Comparison of ENCODE assay signal across 8 mouse cellular contexts in genomic region chr19:43662176-43662967, GRCm38 (mm10). TPM values are rescaled to one million over a fixed set of nuclear protein-coding genes. Genes with fewer than 3 reads are reported as not detected.
DNase-seq lines count a peak whose midpoint lies in the region; ATAC-seq lines count a peak whose summit lies in the region.

No protein-coding gene starts in this region.

- no peaks in the 10 kb centered on the region for H3K9me3 ChIP-seq in heart, embryonic 15.5 days (replicated peaks)
- H3K9me3 ChIP-seq in hindbrain, embryonic 16.5 days (ENCODE audit: control insufficient read depth, low read length): no peaks in the 10 kb centered on the region

- H3K27ac ChIP-seq in heart, embryonic 15.5 days: no peak overlapping the region
- H3K27ac ChIP-seq in hindbrain, embryonic 16.5 days (ENCODE audit: low read depth, low read length): no peak overlapping the region

- no peak for DNase-seq in heart, adult 9 months (ENCODE audit: low spot score in 2 of 2)
- peak; percentile 76 for DNase-seq in embryo, embryonic 10.5 days (ENCODE audit: low spot score)
- DNase-seq in lung, postnatal 10 days: peak; percentile 50
- DNase-seq in spleen, postnatal 10 days (ENCODE audit: low spot score in 2 of 2): no peak
- DNase-seq in B cell, adult 2 months: no peak
- DNase-seq in ovary, postnatal 14 days (ENCODE audit: low spot score): no peak

- H3K27me3 ChIP-seq in heart, embryonic 15.5 days: no peaks in the 10 kb centered on the region
- H3K27me3 ChIP-seq in hindbrain, embryonic 16.5 days (replicated peaks; ENCODE audit: control insufficient read depth, insufficient read depth, low read length): no peaks in the 10 kb centered on the region

- 0 out of 2 replicates have a peak, but pooled peaks have one; percentile 44 for ATAC-seq in heart, embryonic 15.5 days (replicated peaks; ENCODE audit: insufficient number of reproducible peaks, insufficient read depth, low FRiP score, low read depth)
- ATAC-seq in hindbrain, embryonic 16.5 days: peak; percentile 67

- peaks cover 6% of the 10 kb centered on the region; the same call in 1 of the 2 replicates for H3K4me1 ChIP-seq in heart, embryonic 15.5 days (replicated peaks)
- no peaks in the 10 kb centered on the region for H3K4me1 ChIP-seq in hindbrain, embryonic 16.5 days (ENCODE audit: control insufficient read depth, insufficient read depth, low read depth, low read length)

- WGBS in heart, embryonic 15.5 days: 50% methylated on average over 19 of the region's 19 CpGs
- 40% methylated on average over 19 of the region's 19 CpGs for WGBS in hindbrain, embryonic 16.5 days

- peaks cover 17% of the 10 kb centered on the region for H3K36me3 ChIP-seq in heart, embryonic 15.5 days
- H3K36me3 ChIP-seq in hindbrain, embryonic 16.5 days (ENCODE audit: control insufficient read depth, insufficient read depth, low read length): peaks cover 11% of the 10 kb centered on the region

- H3K9ac ChIP-seq in heart, embryonic 15.5 days: no peak overlapping the region
- no peak overlapping the region for H3K9ac ChIP-seq in hindbrain, embryonic 16.5 days (ENCODE audit: low read depth, low read length)

- H3K4me3 ChIP-seq in heart, embryonic 15.5 days: no peak overlapping the region
- H3K4me3 ChIP-seq in hindbrain, embryonic 16.5 days (ENCODE audit: low read length): no peak overlapping the region

- no peak overlapping the region for H3K4me2 ChIP-seq in heart, embryonic 15.5 days
- H3K4me2 ChIP-seq in hindbrain, embryonic 16.5 days (ENCODE audit: low read length): no peak overlapping the region

RNA-seq across cellular contexts. Expression of gene Slc25a28, which starts 12.3 kb away (rescaled TPM):
- polyA plus RNA-seq in heart, embryonic 15.5 days (2015; fragmentation: Nextera tagmentation; extraction: Ambion mirVana): 10.3 and 12.3 TPM in 2 replicates
- 14.6 and 15.2 TPM in 2 replicates for polyA plus RNA-seq in hindbrain, embryonic 16.5 days (2015; fragmentation: Nextera tagmentation; extraction: Ambion mirVana)

RNA-seq across cellular contexts. Expression of gene Entpd7, which starts 27.1 kb away (rescaled TPM):
- polyA plus RNA-seq in heart, embryonic 15.5 days (2015; fragmentation: Nextera tagmentation; extraction: Ambion mirVana): 4.1 and 6.0 TPM in 2 replicates
- polyA plus RNA-seq in hindbrain, embryonic 16.5 days (2015; fragmentation: Nextera tagmentation; extraction: Ambion mirVana): 8.1 and 8.3 TPM in 2 replicates

RNA-seq across cellular contexts. Expression of gene Nkx2-3, which starts 50.2 kb away (rescaled TPM):
- 0.16 TPM in 1 of 2 replicates, not detected in the other for polyA plus RNA-seq in heart, embryonic 15.5 days (2015; fragmentation: Nextera tagmentation; extraction: Ambion mirVana)
- polyA plus RNA-seq in hindbrain, embryonic 16.5 days (2015; fragmentation: Nextera tagmentation; extraction: Ambion mirVana): 0.19 TPM in 1 of 2 replicates, not detected in the other

Comparison
In these comparisons a context has a peak if more than half of its experiments do, and no peak if none do; other contexts are left out.
1. DNase-seq: peak in embryo, embryonic 10.5 days (single experiment) and lung, postnatal 10 days (single experiment); none in heart, adult 9 months (0 of 2), spleen, postnatal 10 days (0 of 2), B cell, adult 2 months (0 of 2) and ovary, postnatal 14 days (single experiment).